Mouse (Mus musculus) bone marrow macrophage, adult 2 months (primary cell): ENCODE measurements around the gene Tub.

ENCODE experiments used
- CTCF ChIP-seq: IDR thresholded peaks from 2 replicates; pipeline ENCODE4 v1.5.1; 2012; ENCODE audit warnings: low read depth, mild to moderate bottlenecking, low read length, moderate library complexity
- POLR2A ChIP-seq: IDR thresholded peaks from 2 replicates; pipeline ENCODE4 v1.6.1; 2012; ENCODE audit warnings: mild to moderate bottlenecking, low read depth, low read length, borderline replicate concordance

DNA sequence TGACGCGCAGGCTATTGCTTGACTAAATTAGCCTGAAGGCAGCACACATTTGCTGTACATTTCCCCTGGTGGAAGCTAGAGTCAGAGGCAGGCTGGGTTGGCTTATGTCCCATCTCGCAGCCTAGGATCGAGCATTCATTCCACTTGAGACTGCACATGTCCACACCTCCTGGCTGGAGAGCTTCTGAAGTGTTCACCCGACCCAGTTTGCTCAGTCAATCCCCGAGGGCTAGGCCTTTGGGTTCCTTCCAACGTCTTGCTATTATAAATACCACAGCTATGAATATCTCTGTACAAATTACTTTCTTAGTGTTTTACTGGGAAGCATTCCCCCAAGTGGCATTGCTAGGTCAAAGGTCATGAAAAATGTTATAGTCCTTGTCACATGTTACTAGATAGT is 43.1 kb downstream of the Tub start:
- TF ChIP-seq CTCF (no peak), POLR2A (no peak)
